Mouse (Mus musculus): ENCODE measurements around the gene Zdhhc8. TPM values are rescaled to one million over a fixed set of nuclear protein-coding genes. Genes with fewer than 3 reads are reported as not detected.

The Zdhhc8 gene
- polyA plus RNA-seq, 2 experiments: 0.88 to 2.9 TPM

DNA sequence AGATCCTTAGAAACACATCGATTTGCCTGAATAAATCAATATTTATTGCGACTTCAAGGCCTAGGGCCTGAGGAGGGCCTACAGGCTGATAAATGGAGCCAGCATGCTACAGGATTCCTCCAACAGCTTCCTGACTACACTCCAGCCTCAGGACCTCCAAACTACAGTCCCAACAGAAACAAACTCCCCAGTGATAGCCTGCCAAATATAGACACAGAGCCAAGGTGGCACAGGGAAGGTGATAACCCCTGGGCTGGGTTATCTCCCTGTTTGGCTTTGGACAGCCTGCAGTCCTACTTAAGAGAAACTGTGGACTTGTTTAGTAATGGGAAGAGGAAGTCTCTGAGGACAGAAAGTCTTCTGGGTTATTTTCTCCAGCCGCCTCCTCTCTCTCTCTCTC lies 47.7 kb downstream of the Zdhhc8 start:
- Histone ChIP-seq H3K27ac (no peak overlapping the region), H3K9ac (replicated peaks) (no peak overlapping the region), H3K4me1 (replicated peaks; ENCODE audit: control insufficient read depth in 2 of 2, insufficient read depth in 2 of 2, low read length in 1 of 2) (no peaks in the 10 kb centered on the region), H3K36me3 (replicated peaks; ENCODE audit: control insufficient read depth, insufficient read depth, low read depth) (no peaks in the 10 kb centered on the region), H3K4me3 (ENCODE audit: insufficient read depth in 1 of 2, low read depth in 2 of 2, low read length in 2 of 2) (no peak overlapping the region), H3K4me2 (ENCODE audit: low read depth) (no peak overlapping the region), H3K9me3 (ENCODE audit: control insufficient read depth, low read length) (no peaks in the 10 kb centered on the region), H3K27me3 (ENCODE audit: control insufficient read depth, insufficient read depth, low read length) (no peaks in the 10 kb centered on the region)
- ATAC-seq (ENCODE audit: insufficient read depth): no peak
- no peak for DNase-seq (ENCODE audit: low read depth in 3 of 3, low spot score in 3 of 3)
- TF ChIP-seq EP300 (IDR thresholded peaks at IDR 0.05; ENCODE audit: low read depth) (no peak), CTCF (IDR thresholded peaks at IDR 0.05; ENCODE audit: low read depth) (no peak)
- 66% methylated on average over 3 of the region's 3 CpGs for WGBS (ENCODE audit: insufficient replicate concordance)

DNA sequence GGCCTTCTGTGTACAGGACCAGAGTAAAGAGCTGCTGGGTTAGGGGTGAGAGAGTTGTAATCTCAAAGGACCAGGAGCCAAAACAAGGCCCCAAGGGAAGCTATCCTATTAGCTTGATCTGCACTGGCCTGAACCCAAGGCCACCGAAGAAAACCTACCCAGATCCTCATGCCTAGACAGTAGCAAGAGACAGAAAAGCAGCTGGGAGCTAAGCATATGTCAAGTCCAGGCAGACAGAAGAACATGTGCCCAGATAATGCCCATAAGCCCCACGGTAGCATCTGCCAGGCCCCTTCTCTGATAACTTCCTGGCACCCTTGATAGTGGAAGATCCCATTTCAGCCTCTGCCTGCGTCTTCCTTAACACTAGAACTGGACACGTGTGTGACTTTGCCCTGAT lies 48.1 kb downstream of the Zdhhc8 start:
- no peaks in the 10 kb centered on the region for H3K27me3 ChIP-seq (ENCODE audit: control insufficient read depth, insufficient read depth, low read length)
- H3K9me3 ChIP-seq (ENCODE audit: control insufficient read depth, low read length): no peaks in the 10 kb centered on the region
- ATAC-seq (ENCODE audit: insufficient read depth): no peak
- H3K4me2 ChIP-seq (ENCODE audit: low read depth): no peak overlapping the region
- WGBS (ENCODE audit: insufficient replicate concordance): 48% methylated on average over 4 of the region's 4 CpGs
- H3K9ac ChIP-seq (replicated peaks): no peak overlapping the region
- TF ChIP-seq CTCF (IDR thresholded peaks at IDR 0.05; ENCODE audit: low read depth): no peak
- no peak for TF ChIP-seq EP300 (IDR thresholded peaks at IDR 0.05; ENCODE audit: low read depth)
- H3K4me3 ChIP-seq (ENCODE audit: insufficient read depth in 1 of 2, low read depth in 2 of 2, low read length in 2 of 2): no peak overlapping the region
- no peaks in the 10 kb centered on the region for H3K36me3 ChIP-seq (replicated peaks; ENCODE audit: control insufficient read depth, insufficient read depth, low read depth)
- no peak for DNase-seq (ENCODE audit: low read depth in 3 of 3, low spot score in 3 of 3)
- H3K27ac ChIP-seq: no peak overlapping the region
- H3K4me1 ChIP-seq (replicated peaks; ENCODE audit: control insufficient read depth in 2 of 2, insufficient read depth in 2 of 2, low read length in 1 of 2): no peaks in the 10 kb centered on the region

DNA sequence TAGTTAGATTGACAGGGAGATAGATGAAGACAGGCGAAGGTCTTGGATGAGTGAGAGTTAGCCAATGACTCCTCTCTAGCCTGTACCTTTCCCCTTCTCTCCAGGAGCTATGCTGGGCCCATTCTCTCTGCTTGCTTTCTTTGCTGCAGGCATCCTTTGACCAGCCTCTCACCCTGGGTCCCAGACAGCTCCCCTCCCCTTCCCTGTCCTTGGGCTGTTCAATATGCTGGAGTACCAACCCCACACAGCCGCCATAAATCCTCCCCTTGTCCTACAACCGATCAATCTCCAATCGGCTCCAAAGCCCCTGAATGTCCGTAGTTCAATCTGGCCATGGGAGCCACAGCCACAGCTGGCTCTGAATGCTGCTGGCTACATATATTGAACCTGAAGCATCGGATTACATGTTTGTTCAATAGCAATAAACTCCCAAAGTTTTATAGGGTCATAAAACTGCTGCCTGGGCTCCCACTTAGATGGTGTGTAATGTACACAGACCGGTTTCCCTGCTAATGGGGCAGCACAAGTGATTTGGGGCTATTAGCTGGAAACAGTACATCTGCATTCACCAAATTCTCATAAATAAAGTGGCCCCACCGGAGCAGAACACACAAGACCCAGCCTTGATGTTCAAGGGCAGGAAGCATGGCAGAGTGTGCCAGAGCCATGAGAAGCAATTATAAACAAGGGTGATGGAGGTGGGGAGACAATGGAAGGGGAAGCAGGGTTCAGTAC lies 49.1 kb downstream of the Zdhhc8 start:
- no peaks in the 10 kb centered on the region for H3K4me1 ChIP-seq (replicated peaks; ENCODE audit: control insufficient read depth in 2 of 2, insufficient read depth in 2 of 2, low read length in 1 of 2)
- H3K9me3 ChIP-seq (ENCODE audit: control insufficient read depth, low read length): no peaks in the 10 kb centered on the region
- H3K27ac ChIP-seq: no peak overlapping the region
- no peaks in the 10 kb centered on the region for H3K27me3 ChIP-seq (ENCODE audit: control insufficient read depth, insufficient read depth, low read length)
- H3K4me2 ChIP-seq (ENCODE audit: low read depth): no peak overlapping the region
- DNase-seq (ENCODE audit: low read depth in 3 of 3, low spot score in 3 of 3) (no peak), ATAC-seq (ENCODE audit: insufficient read depth) (no peak)
- H3K4me3 ChIP-seq (ENCODE audit: insufficient read depth in 1 of 2, low read depth in 2 of 2, low read length in 2 of 2): no peak overlapping the region
- 59% methylated on average over 8 of the region's 8 CpGs for WGBS (ENCODE audit: insufficient replicate concordance)
- no peak overlapping the region for H3K9ac ChIP-seq (replicated peaks)
- no peak for TF ChIP-seq EP300 (IDR thresholded peaks at IDR 0.05; ENCODE audit: low read depth)
- no peak for TF ChIP-seq CTCF (IDR thresholded peaks at IDR 0.05; ENCODE audit: low read depth)
- no peaks in the 10 kb centered on the region for H3K36me3 ChIP-seq (replicated peaks; ENCODE audit: control insufficient read depth, insufficient read depth, low read depth)

GRCm38 (mm10) chr16:18182766-18183165 lies 52.2 kb downstream of the Zdhhc8 start:
- H3K27me3 ChIP-seq (ENCODE audit: control insufficient read depth, insufficient read depth, low read length): no peaks in the 10 kb centered on the region
- H3K27ac ChIP-seq: no peak overlapping the region
- H3K9ac ChIP-seq (replicated peaks): no peak overlapping the region
- 0 out of 4 replicates have a peak, but pooled peaks cover 0 to 2% of the 10 kb centered on the region in 2 experiments for H3K4me1 ChIP-seq (replicated peaks; ENCODE audit: control insufficient read depth in 2 of 2, insufficient read depth in 2 of 2, low read length in 1 of 2)
- WGBS (ENCODE audit: insufficient replicate concordance): 56% methylated on average over 8 of the region's 8 CpGs
- H3K9me3 ChIP-seq (ENCODE audit: control insufficient read depth, low read length): no peaks in the 10 kb centered on the region
- no peak for DNase-seq (ENCODE audit: low read depth in 3 of 3, low spot score in 3 of 3)
- no peak for ATAC-seq (ENCODE audit: insufficient read depth)
- H3K4me3 ChIP-seq (ENCODE audit: insufficient read depth in 1 of 2, low read depth in 2 of 2, low read length in 2 of 2): no peak overlapping the region
- TF ChIP-seq EP300 (IDR thresholded peaks at IDR 0.05; ENCODE audit: low read depth): no peak
- TF ChIP-seq CTCF (IDR thresholded peaks at IDR 0.05; ENCODE audit: low read depth): no peak
- H3K4me2 ChIP-seq (ENCODE audit: low read depth): no peak overlapping the region
- H3K36me3 ChIP-seq (replicated peaks; ENCODE audit: control insufficient read depth, insufficient read depth, low read depth): no peaks in the 10 kb centered on the region

GRCm38 (mm10) chr16:18181398-18181797 lies 53.5 kb downstream of the Zdhhc8 start:
- H3K4me2 ChIP-seq (ENCODE audit: low read depth): no peak overlapping the region
- no peaks in the 10 kb centered on the region for H3K9me3 ChIP-seq (ENCODE audit: control insufficient read depth, low read length)
- no peak overlapping the region for H3K27ac ChIP-seq
- no peak for TF ChIP-seq CTCF (IDR thresholded peaks at IDR 0.05; ENCODE audit: low read depth)
- no peak for TF ChIP-seq EP300 (IDR thresholded peaks at IDR 0.05; ENCODE audit: low read depth)
- H3K4me3 ChIP-seq (ENCODE audit: insufficient read depth in 1 of 2, low read depth in 2 of 2, low read length in 2 of 2): no peak overlapping the region
- no peak for ATAC-seq (ENCODE audit: insufficient read depth)
- H3K9ac ChIP-seq (replicated peaks): no peak overlapping the region
- H3K27me3 ChIP-seq (ENCODE audit: control insufficient read depth, insufficient read depth, low read length): no peaks in the 10 kb centered on the region
- no peaks in the 10 kb centered on the region for H3K36me3 ChIP-seq (replicated peaks; ENCODE audit: control insufficient read depth, insufficient read depth, low read depth)
- H3K4me1 ChIP-seq (replicated peaks; ENCODE audit: control insufficient read depth in 2 of 2, insufficient read depth in 2 of 2, low read length in 1 of 2): peaks cover 0 to 8% of the 10 kb centered on the region in 2 experiments; a peak in 1 of 4 replicates
- DNase-seq (ENCODE audit: low read depth in 3 of 3, low spot score in 3 of 3): no peak
- 55% methylated on average over 10 of the region's 10 CpGs for WGBS (ENCODE audit: insufficient replicate concordance)
